In genomic region chr3:152894935-152895334, GRCm38 (mm10) we compare ENCODE assay signal across 16 mouse cellular contexts.
"Had no signal": no experiment of that assay in that cellular context is flagged by ENCODE, and none has a peak within 500 bp of the region (broad histone marks: within the 10 kb centered on the region; RNA-seq: fewer than 3 reads in every experiment).

No protein-coding gene starts in this region.

- H3K4me1 ChIP-seq: limb, embryonic 15.5 days; liver, embryonic 13.5 days; lung, embryonic 15.5 days; neural tube, embryonic 15.5 days had no signal

- H3K9ac ChIP-seq: limb, embryonic 15.5 days; liver, embryonic 13.5 days; liver, postnatal 0 days; lung, embryonic 15.5 days; midbrain, embryonic 13.5 days; neural tube, embryonic 15.5 days had no signal

- ATAC-seq: intestine, embryonic 16.5 days; liver, postnatal 0 days; midbrain, embryonic 13.5 days had no signal

- H3K36me3 ChIP-seq: limb, embryonic 15.5 days; liver, embryonic 13.5 days; lung, embryonic 15.5 days; midbrain, embryonic 13.5 days; neural tube, embryonic 15.5 days had no signal

- H3K9me3 ChIP-seq: limb, embryonic 15.5 days; liver, embryonic 13.5 days; lung, embryonic 15.5 days; midbrain, embryonic 13.5 days; neural tube, embryonic 15.5 days had no signal

- H3K4me2 ChIP-seq: limb, embryonic 15.5 days; liver, embryonic 13.5 days; lung, embryonic 15.5 days; midbrain, embryonic 13.5 days; neural tube, embryonic 15.5 days had no signal

- H3K27ac ChIP-seq: kidney, postnatal 0 days; limb, embryonic 15.5 days; liver, embryonic 13.5 days; lung, embryonic 15.5 days; midbrain, embryonic 13.5 days; neural tube, embryonic 15.5 days had no signal

- H3K4me3 ChIP-seq: limb, embryonic 15.5 days; liver, embryonic 13.5 days; lung, embryonic 15.5 days; midbrain, embryonic 13.5 days; myocyte; neural tube, embryonic 15.5 days had no signal

- DNase-seq: kidney, adult 2 months; kidney, postnatal 4 days; layer of hippocampus, postnatal 36 days; liver, embryonic 13.5 days; liver, postnatal 0 days; lung, postnatal 14 days; right cerebral cortex, adult 18-20 months; thymus, adult 18-20 months; thymus, postnatal 14 days had no signal

- H3K27me3 ChIP-seq: limb, embryonic 15.5 days; liver, embryonic 13.5 days; lung, embryonic 15.5 days; midbrain, embryonic 13.5 days; neural tube, embryonic 15.5 days had no signal
